Mouse (Mus musculus) liver, embryonic 11.5 days (tissue): Measurements from ENCODE around the gene Ankle2. TPM values are rescaled to one million over a fixed set of nuclear protein-coding genes. Genes with fewer than 3 reads are reported as not detected.

Experiments used
- ATAC-seq: fragments of 200-750 bp; cut with Nextera tagmentation; replicated peaks from 2 replicates; pipeline ENCODE4 v1.8.0; 2017; ENCODE audit warnings: moderate number of reproducible peaks, mild to moderate bottlenecking, moderate TSS enrichment, moderate library complexity; ENCODE audit not compliant: low FRiP score
- DNase-seq: peaks from one replicate; pipeline ENCODE4 v3.0.0-alpha.2; 2017; ENCODE audit warnings: low spot score
- H3K27ac ChIP-seq: fragments of 300-500 bp; sonication (generic); 2 replicates; pipeline ENCODE4 v1.5.1; 2014; ENCODE audit warnings: mild to moderate bottlenecking, low read depth, low read length, control low read depth
- H3K27me3 ChIP-seq: fragments of 300-500 bp; sonication (generic); replicated peaks from 2 replicates; pipeline ENCODE4 v1.6.1; 2014; ENCODE audit warnings: low read length, mixed read lengths; ENCODE audit not compliant: control insufficient read depth, insufficient read depth
- H3K36me3 ChIP-seq: fragments of 300-500 bp; sonication (generic); 2 replicates; pipeline ENCODE4 v1.6.1; 2014; ENCODE audit warnings: mild to moderate bottlenecking, low read length, moderate library complexity, mixed read lengths; ENCODE audit not compliant: control insufficient read depth, insufficient read depth
- H3K4me1 ChIP-seq: fragments of 300-500 bp; sonication (generic); replicated peaks from 2 replicates; pipeline ENCODE4 v1.6.1; 2014; ENCODE audit warnings: low read length, mixed read lengths; ENCODE audit not compliant: control insufficient read depth, insufficient read depth
- H3K4me2 ChIP-seq: fragments of 300-500 bp; sonication (generic); 2 replicates; pipeline ENCODE4 v1.6.1; 2014; ENCODE audit warnings: mild to moderate bottlenecking, control low read depth, moderate library complexity
- H3K4me3 ChIP-seq: fragments of 300-500 bp; sonication (generic); 2 replicates; pipeline ENCODE4 v1.5.1; 2014; ENCODE audit warnings: low read depth, low read length, control low read depth
- H3K9ac ChIP-seq: fragments of 300-500 bp; sonication (generic); 2 replicates; pipeline ENCODE4 v1.6.1; 2014; ENCODE audit warnings: low read depth, low read length, control low read depth
- H3K9me3 ChIP-seq: fragments of 300-500 bp; sonication (generic); 2 replicates; pipeline ENCODE4 v1.6.1; 2016; ENCODE audit warnings: low read length, inconsistent platforms, mixed read lengths; ENCODE audit not compliant: control insufficient read depth
- WGBS: fragments of 180-500 bp; shearing (Covaris S2); extraction: QIAGEN DNeasy Blood & Tissue Kit; methylation state at CpG from one replicate; pipeline ENCODE4 v1.1.7; 2014; 5-methylcytosine and 5-hydroxymethylcytosine counted together
- polyA plus RNA-seq: library from polyadenylated mRNA; unstranded; fragments of >200 nt; fragmentation: Nextera tagmentation; extraction: Ambion mirVana; gene quantifications from 2 replicates; pipeline ENCODE4 v1.2.1, GENCODE M21; 2014

The Ankle2 gene
- polyA plus RNA-seq, 1 experiment from 2014 or later: 30.5 TPM

- 2% methylated on average over 31 of the region's 31 CpGs for WGBS
- DNase-seq (no peak), ATAC-seq (peak; percentile 80)
- Histone ChIP-seq H3K27ac (peak overlapping the region; percentile 81), H3K9me3 (no peaks in the 10 kb centered on the region), H3K4me3 (peak overlapping the region; percentile 77), H3K4me2 (peak overlapping the region; percentile 95), H3K4me1 (peaks cover 6% of the 10 kb centered on the region), H3K36me3 (peaks cover 16% of the 10 kb centered on the region), H3K27me3 (no peaks in the 10 kb centered on the region), H3K9ac (peak overlapping the region; percentile 92)
Measured at GRCm38 (mm10) chr5:110286446-110287083, 55.8 kb downstream of the Ankle2 start.

GRCm38 (mm10) chr5:110287084-110287475 is 56.3 kb downstream of the Ankle2 start:
- 55% methylated on average over 2 of the region's 2 CpGs for WGBS
- Histone ChIP-seq H3K9ac (peak overlapping the region; percentile 27; the same call in 1 of the 2 replicates), H3K36me3 (peaks cover 16% of the 10 kb centered on the region), H3K27me3 (no peaks in the 10 kb centered on the region), H3K4me2 (peak overlapping the region; percentile 95), H3K4me3 (peak overlapping the region; percentile 77), H3K4me1 (peaks cover 6% of the 10 kb centered on the region), H3K9me3 (no peaks in the 10 kb centered on the region), H3K27ac (no peak overlapping the region)
- no peak for ATAC-seq
- DNase-seq: no peak

DNA sequence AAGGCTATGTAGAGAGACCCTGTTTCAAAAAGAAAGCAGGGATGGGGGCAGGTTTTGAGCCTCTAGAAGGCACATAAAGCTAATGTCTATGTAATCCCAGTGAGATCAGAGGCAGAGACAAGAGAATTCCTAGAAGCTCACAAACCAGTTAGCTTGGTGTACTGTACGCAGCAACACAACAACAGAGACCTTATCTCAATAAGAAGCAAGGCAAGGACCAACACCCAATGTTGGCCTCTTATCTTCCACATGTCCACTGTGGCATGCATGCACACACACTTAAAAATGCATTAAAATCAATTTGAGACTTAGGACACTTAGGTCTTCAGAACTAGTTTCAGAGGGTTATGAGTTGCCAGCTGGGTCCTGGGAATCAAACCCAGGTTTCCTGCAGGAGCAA is 60.8 kb downstream of the Ankle2 start:
- DNase-seq: no peak
- 71% methylated on average over 1 of the region's 1 CpGs for WGBS
- H3K4me2 ChIP-seq: no peak overlapping the region
- no peak overlapping the region for H3K9ac ChIP-seq
- no peaks in the 10 kb centered on the region for H3K9me3 ChIP-seq
- no peaks in the 10 kb centered on the region for H3K27me3 ChIP-seq
- H3K36me3 ChIP-seq: peaks cover 48% of the 10 kb centered on the region
- no peak overlapping the region for H3K4me3 ChIP-seq
- ATAC-seq: peak; percentile 66; the same call in 1 of the 2 replicates
- H3K4me1 ChIP-seq: peaks cover 6% of the 10 kb centered on the region; the same call in 1 of the 2 replicates
- H3K27ac ChIP-seq: no peak overlapping the region

DNA sequence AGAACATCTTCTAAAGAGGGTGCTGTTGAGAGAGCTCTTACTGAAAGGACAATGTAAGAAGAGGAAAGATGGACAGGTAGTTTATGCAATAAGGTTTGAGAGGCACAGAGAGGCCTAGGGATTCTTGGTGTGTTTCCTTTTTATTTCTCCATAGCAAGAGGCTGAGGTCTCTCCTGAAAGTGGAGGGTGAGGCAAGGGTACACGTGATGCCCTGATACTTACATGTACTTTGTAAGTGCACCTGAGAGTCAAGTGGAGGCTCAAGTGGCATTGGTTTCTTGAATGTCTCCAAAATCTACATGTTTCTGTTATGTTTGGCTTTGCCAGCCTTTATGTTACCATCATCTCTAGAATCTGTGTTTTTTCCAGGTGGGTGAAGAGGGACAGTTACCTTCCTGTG is 65.8 kb downstream of the Ankle2 start:
- H3K9ac ChIP-seq: no peak overlapping the region
- no peak overlapping the region for H3K4me3 ChIP-seq
- no peak overlapping the region for H3K27ac ChIP-seq
- peaks cover 66% of the 10 kb centered on the region for H3K36me3 ChIP-seq
- H3K4me1 ChIP-seq: no peaks in the 10 kb centered on the region
- DNase-seq (no peak), ATAC-seq (no peak)
- H3K27me3 ChIP-seq: no peaks in the 10 kb centered on the region
- no peak overlapping the region for H3K4me2 ChIP-seq
- 94% methylated on average over 1 of the region's 1 CpGs for WGBS
- no peaks in the 10 kb centered on the region for H3K9me3 ChIP-seq

GRCm38 (mm10) chr5:110300591-110300990 is 69.8 kb downstream of the Ankle2 start:
- WGBS: 92% methylated on average over 2 of the region's 2 CpGs
- Histone ChIP-seq H3K27ac (no peak overlapping the region), H3K4me2 (no peak overlapping the region), H3K36me3 (peaks cover 66% of the 10 kb centered on the region), H3K27me3 (no peaks in the 10 kb centered on the region), H3K4me3 (no peak overlapping the region), H3K4me1 (no peaks in the 10 kb centered on the region), H3K9me3 (no peaks in the 10 kb centered on the region), H3K9ac (no peak overlapping the region)
- DNase-seq: no peak
- ATAC-seq: no peak

Other genes starting within 250 kb of the Ankle2 start
- 17.6 and 19.0 TPM in 2 replicates for gene Zfp932, start 234.5 kb upstream of the Ankle2 start, polyA plus RNA-seq
- 2.7 and 7.0 TPM in 2 replicates for gene Gm17655, start 158.5 kb upstream of the Ankle2 start, polyA plus RNA-seq
- gene Gm35315, start 136.6 kb upstream of the Ankle2 start, polyA plus RNA-seq: 2.0 and 3.1 TPM in 2 replicates
- 0.71 and 1.3 TPM in 2 replicates for gene Plcxd1, start 131.0 kb upstream of the Ankle2 start, polyA plus RNA-seq
- gene Gtpbp6, start 122.8 kb upstream of the Ankle2 start, polyA plus RNA-seq: 18.7 and 20.9 TPM in 2 replicates
- 3.4 and 3.6 TPM in 2 replicates for gene Zfp605, start 120.9 kb upstream of the Ankle2 start, polyA plus RNA-seq
- gene Chfr, start 95.2 kb upstream of the Ankle2 start, polyA plus RNA-seq: 38.9 and 44.3 TPM in 2 replicates
- gene Golga3, start 54.3 kb upstream of the Ankle2 start, polyA plus RNA-seq: 19.2 and 20.4 TPM in 2 replicates
- 78.2 and 81.1 TPM in 2 replicates for gene Pgam5, start 38.9 kb downstream of the Ankle2 start, polyA plus RNA-seq
- gene Pxmp2, start 55.2 kb downstream of the Ankle2 start, polyA plus RNA-seq: 24.2 and 27.2 TPM in 2 replicates
- gene Pole, start 55.3 kb downstream of the Ankle2 start, polyA plus RNA-seq: 41.4 and 42.9 TPM in 2 replicates
- gene P2rx2, start 112.2 kb downstream of the Ankle2 start, polyA plus RNA-seq: 0.14 and 0.29 TPM in 2 replicates
- not detected in 2 replicates for gene Lrcol1, start 113.7 kb downstream of the Ankle2 start, polyA plus RNA-seq
- gene Fbrsl1, start 217.5 kb downstream of the Ankle2 start, polyA plus RNA-seq: 12.9 and 13.8 TPM in 2 replicates